Mouse (Mus musculus): ENCODE data around the gene Tm9sf3. TPM values are rescaled to one million over a fixed set of nuclear protein-coding genes. Genes with fewer than 3 reads are reported as not detected.
"Not testable (repeated sequence)": the region's sequence is repeated elsewhere in the genome, so short reads cannot be mapped to it uniquely, and the experiment has no call there.

Tm9sf3 gene
- 268 and 295 TPM in 2 replicates for total RNA-seq (2017)

- peak; percentile 50 to 74 for ATAC-seq (replicated peaks in 1 of 2; ENCODE audit: insufficient read depth in 1 of 2, low FRiP score in 2 of 2, low TSS enrichment in 1 of 2, low read depth in 1 of 2, poor library complexity in 2 of 2, severe bottlenecking in 2 of 2)
Measured at GRCm38 (mm10) chr19:41263630-41264295, at the start of gene Tm9sf3. Gene Tm9sf3 (minus strand): TSS chr19:41263997.

GRCm38 (mm10) chr19:41312587-41312986 is 48.8 kb upstream of the Tm9sf3 start:
- not testable (repeated sequence) for ATAC-seq (replicated peaks in 1 of 2; ENCODE audit: insufficient read depth in 1 of 2, low FRiP score in 2 of 2, low TSS enrichment in 1 of 2, low read depth in 1 of 2, poor library complexity in 2 of 2, severe bottlenecking in 2 of 2)

- no peak for ATAC-seq (replicated peaks in 1 of 2; ENCODE audit: insufficient read depth in 1 of 2, low FRiP score in 2 of 2, low TSS enrichment in 1 of 2, low read depth in 1 of 2, poor library complexity in 2 of 2, severe bottlenecking in 2 of 2)
Measured at GRCm38 (mm10) chr19:41312027-41312426, 48.2 kb upstream of the Tm9sf3 start.

- peak; percentile 76 to 79 for ATAC-seq (replicated peaks in 1 of 2; ENCODE audit: insufficient read depth in 1 of 2, low FRiP score in 2 of 2, low TSS enrichment in 1 of 2, low read depth in 1 of 2, poor library complexity in 2 of 2, severe bottlenecking in 2 of 2)
Measured at GRCm38 (mm10) chr19:41310971-41311703, 47.3 kb upstream of the Tm9sf3 start.

GRCm38 (mm10) chr19:41303933-41304332 is 40.1 kb upstream of the Tm9sf3 start:
- no peak for ATAC-seq (replicated peaks in 1 of 2; ENCODE audit: insufficient read depth in 1 of 2, low FRiP score in 2 of 2, low TSS enrichment in 1 of 2, low read depth in 1 of 2, poor library complexity in 2 of 2, severe bottlenecking in 2 of 2)

GRCm38 (mm10) chr19:41303433-41303832 is 39.6 kb upstream of the Tm9sf3 start:
- no peak for ATAC-seq (replicated peaks in 1 of 2; ENCODE audit: insufficient read depth in 1 of 2, low FRiP score in 2 of 2, low TSS enrichment in 1 of 2, low read depth in 1 of 2, poor library complexity in 2 of 2, severe bottlenecking in 2 of 2)

- no peak for ATAC-seq (replicated peaks in 1 of 2; ENCODE audit: insufficient read depth in 1 of 2, low FRiP score in 2 of 2, low TSS enrichment in 1 of 2, low read depth in 1 of 2, poor library complexity in 2 of 2, severe bottlenecking in 2 of 2)
Measured at GRCm38 (mm10) chr19:41301856-41302255, 38.1 kb upstream of the Tm9sf3 start.

- ATAC-seq (replicated peaks in 1 of 2; ENCODE audit: insufficient read depth in 1 of 2, low FRiP score in 2 of 2, low TSS enrichment in 1 of 2, low read depth in 1 of 2, poor library complexity in 2 of 2, severe bottlenecking in 2 of 2): no peak
Measured at GRCm38 (mm10) chr19:41299446-41299845, 35.6 kb upstream of the Tm9sf3 start.

- peak in 1 of 2 experiments; percentile 65; a peak in 2 of 4 replicates for ATAC-seq (replicated peaks in 1 of 2; ENCODE audit: insufficient read depth in 1 of 2, low FRiP score in 2 of 2, low TSS enrichment in 1 of 2, low read depth in 1 of 2, poor library complexity in 2 of 2, severe bottlenecking in 2 of 2)
Measured at GRCm38 (mm10) chr19:41290952-41291619, 27.3 kb upstream of the Tm9sf3 start.

GRCm38 (mm10) chr19:41288568-41288967 is 24.8 kb upstream of the Tm9sf3 start:
- no peak for ATAC-seq (replicated peaks in 1 of 2; ENCODE audit: insufficient read depth in 1 of 2, low FRiP score in 2 of 2, low TSS enrichment in 1 of 2, low read depth in 1 of 2, poor library complexity in 2 of 2, severe bottlenecking in 2 of 2)

- ATAC-seq (replicated peaks in 1 of 2; ENCODE audit: insufficient read depth in 1 of 2, low FRiP score in 2 of 2, low TSS enrichment in 1 of 2, low read depth in 1 of 2, poor library complexity in 2 of 2, severe bottlenecking in 2 of 2): no peak
Measured at GRCm38 (mm10) chr19:41287224-41287623, 23.4 kb upstream of the Tm9sf3 start.

GRCm38 (mm10) chr19:41284515-41284914 is 20.7 kb upstream of the Tm9sf3 start:
- no peak for ATAC-seq (replicated peaks in 1 of 2; ENCODE audit: insufficient read depth in 1 of 2, low FRiP score in 2 of 2, low TSS enrichment in 1 of 2, low read depth in 1 of 2, poor library complexity in 2 of 2, severe bottlenecking in 2 of 2)

GRCm38 (mm10) chr19:41282718-41283117 is 18.9 kb upstream of the Tm9sf3 start:
- ATAC-seq (replicated peaks in 1 of 2; ENCODE audit: insufficient read depth in 1 of 2, low FRiP score in 2 of 2, low TSS enrichment in 1 of 2, low read depth in 1 of 2, poor library complexity in 2 of 2, severe bottlenecking in 2 of 2): peak; percentile 49 to 51

- ATAC-seq (replicated peaks in 1 of 2; ENCODE audit: insufficient read depth in 1 of 2, low FRiP score in 2 of 2, low TSS enrichment in 1 of 2, low read depth in 1 of 2, poor library complexity in 2 of 2, severe bottlenecking in 2 of 2): peak; percentile 16 to 26; a peak in 1 of 4 replicates
Measured at GRCm38 (mm10) chr19:41282216-41282615, 18.4 kb upstream of the Tm9sf3 start.

- ATAC-seq (replicated peaks in 1 of 2; ENCODE audit: insufficient read depth in 1 of 2, low FRiP score in 2 of 2, low TSS enrichment in 1 of 2, low read depth in 1 of 2, poor library complexity in 2 of 2, severe bottlenecking in 2 of 2): no peak
Measured at GRCm38 (mm10) chr19:41279724-41280244, 16.0 kb upstream of the Tm9sf3 start.

- ATAC-seq (replicated peaks in 1 of 2; ENCODE audit: insufficient read depth in 1 of 2, low FRiP score in 2 of 2, low TSS enrichment in 1 of 2, low read depth in 1 of 2, poor library complexity in 2 of 2, severe bottlenecking in 2 of 2): no peak; a peak in 1 of 4 replicates
Measured at GRCm38 (mm10) chr19:41278606-41279005, 14.8 kb upstream of the Tm9sf3 start.

- ATAC-seq (replicated peaks in 1 of 2; ENCODE audit: insufficient read depth in 1 of 2, low FRiP score in 2 of 2, low TSS enrichment in 1 of 2, low read depth in 1 of 2, poor library complexity in 2 of 2, severe bottlenecking in 2 of 2): no peak
Measured at GRCm38 (mm10) chr19:41275588-41275987, 11.8 kb upstream of the Tm9sf3 start.

GRCm38 (mm10) chr19:41270906-41271305 is 7.1 kb upstream of the Tm9sf3 start:
- no peak for ATAC-seq (replicated peaks in 1 of 2; ENCODE audit: insufficient read depth in 1 of 2, low FRiP score in 2 of 2, low TSS enrichment in 1 of 2, low read depth in 1 of 2, poor library complexity in 2 of 2, severe bottlenecking in 2 of 2)
